ENCODE assay signal across 14 mouse cellular contexts in the genomic region with DNA sequence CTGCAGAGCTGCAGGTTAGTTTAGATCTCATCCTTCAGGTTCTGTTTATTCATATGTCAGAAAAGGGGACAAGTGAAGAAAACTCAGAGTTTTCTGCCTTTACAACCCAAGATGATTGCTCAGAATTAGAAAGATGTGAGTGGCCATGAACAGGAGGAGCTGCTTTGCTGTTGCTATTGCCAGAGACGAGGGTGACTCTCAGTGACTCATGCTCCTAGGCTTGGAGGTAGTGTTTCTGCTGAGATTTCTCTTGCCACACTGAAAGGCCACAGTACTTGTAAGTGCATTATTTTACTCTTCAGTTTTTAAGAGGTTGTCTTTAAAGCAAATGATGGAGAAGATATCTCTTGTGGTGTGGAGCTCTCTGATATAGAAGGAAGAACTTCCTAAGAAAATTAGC.
"Had no signal": no experiment of that assay in that cellular context is flagged by ENCODE, and none has a peak within 500 bp of the region (broad histone marks: within the 10 kb centered on the region; RNA-seq: fewer than 3 reads in every experiment).

No protein-coding gene starts in this region.

- DNase-seq: lung, adult 18-20 months; lung, embryonic 14.5 days; lung, postnatal 10 days; lung, postnatal 4 days; right cerebral cortex, postnatal 14 days; thymus, adult 2 months; thymus, postnatal 25 days; thymus, postnatal 4 days had no signal

- H3K4me3 ChIP-seq: midbrain, embryonic 10.5 days; midbrain, embryonic 13.5 days; midbrain, embryonic 15.5 days; neural tube, embryonic 12.5 days; stomach, embryonic 15.5 days had no signal

- H3K36me3 ChIP-seq: midbrain, embryonic 10.5 days; midbrain, embryonic 13.5 days; midbrain, embryonic 15.5 days; stomach, embryonic 15.5 days had no signal

- H3K27ac ChIP-seq: midbrain, embryonic 10.5 days; midbrain, embryonic 13.5 days; midbrain, embryonic 15.5 days; neural tube, embryonic 12.5 days; stomach, embryonic 15.5 days; stomach, postnatal 0 days had no signal

- H3K27me3 ChIP-seq: midbrain, embryonic 13.5 days; midbrain, embryonic 15.5 days; neural tube, embryonic 12.5 days; stomach, embryonic 15.5 days had no signal

- H3K9ac ChIP-seq: lung, embryonic 14.5 days; midbrain, embryonic 13.5 days; midbrain, embryonic 15.5 days; neural tube, embryonic 12.5 days; stomach, embryonic 15.5 days had no signal

- ATAC-seq: midbrain, embryonic 13.5 days; midbrain, embryonic 15.5 days had no signal

- H3K9me3 ChIP-seq: midbrain, embryonic 10.5 days; midbrain, embryonic 13.5 days; midbrain, embryonic 15.5 days; neural tube, embryonic 12.5 days; stomach, embryonic 15.5 days had no signal

- H3K4me1 ChIP-seq: midbrain, embryonic 13.5 days; midbrain, embryonic 15.5 days; neural tube, embryonic 12.5 days; stomach, embryonic 15.5 days had no signal

- H3K4me2 ChIP-seq: lung, embryonic 14.5 days; midbrain, embryonic 13.5 days; midbrain, embryonic 15.5 days; neural tube, embryonic 12.5 days; stomach, embryonic 15.5 days had no signal
